Mouse (Mus musculus) adrenal gland, postnatal 14 days (tissue): Measurements from ENCODE around the gene Hinfp. TPM values are rescaled to one million over a fixed set of nuclear protein-coding genes. Genes with fewer than 3 reads are reported as not detected.
"Not testable (repeated sequence)": the region's sequence is repeated elsewhere in the genome, so short reads cannot be mapped to it uniquely, and the experiment has no call there.

ENCODE experiments used
- DNase-seq: peaks from one replicate; pipeline ENCODE4 v3.0.0; 2021; ENCODE audit warnings: mixed read lengths
- total RNA-seq: library from RNA; stranded (reverse); gene quantifications from 2 replicates; pipeline ENCODE4 v1.2.3, GENCODE M21; 2021

Hinfp gene
- total RNA-seq, 1 experiment from 2014 or later: 20.3 TPM

DNA sequence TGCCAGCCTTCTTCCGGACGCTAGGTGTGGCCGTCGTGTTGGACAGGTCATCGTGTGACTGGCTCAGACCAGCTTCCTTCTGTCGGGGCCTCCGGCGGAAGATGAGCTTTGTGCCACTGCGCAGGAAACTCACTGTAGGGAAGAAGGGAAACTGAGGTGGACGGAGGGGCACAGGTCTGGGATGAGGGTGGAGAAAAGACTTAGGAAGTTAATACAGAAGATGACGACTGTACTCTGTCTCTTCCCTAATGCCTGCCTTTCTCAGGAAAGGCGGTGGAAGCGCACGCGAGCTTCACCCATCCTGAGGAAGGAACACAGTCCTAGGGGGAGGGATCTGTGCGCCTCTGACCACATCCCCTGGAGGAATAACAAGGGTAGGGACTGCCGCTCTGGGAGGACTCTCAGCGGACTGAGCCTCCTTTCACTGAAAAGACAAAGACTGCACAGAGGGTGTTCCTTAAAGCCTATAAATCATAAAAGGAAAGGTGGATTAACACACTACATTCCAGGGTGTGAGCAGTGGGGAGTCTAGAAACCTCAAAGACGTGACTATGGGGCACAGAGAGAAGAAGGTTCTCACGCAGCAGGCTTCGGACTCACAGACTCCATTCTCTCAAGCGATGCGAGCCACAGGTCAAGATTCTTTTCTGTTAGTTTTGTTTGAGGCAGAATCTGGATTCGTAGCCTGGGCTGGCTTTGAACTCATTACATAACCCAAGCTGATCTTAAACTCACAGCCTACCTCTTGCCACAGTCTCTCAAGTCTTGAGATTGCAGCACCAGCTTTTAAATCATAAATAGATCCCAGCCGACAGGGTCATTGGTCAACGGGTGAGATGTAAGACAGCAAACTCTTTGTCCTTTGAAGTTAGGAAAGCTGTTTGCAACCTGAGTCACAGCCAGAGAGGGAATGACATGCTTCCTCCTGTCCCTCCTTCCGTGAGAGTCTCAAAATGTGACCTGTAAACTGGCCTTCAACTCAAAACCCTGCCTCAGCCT is 6.0 kb upstream of the Hinfp start:
- peak; percentile 45 for DNase-seq

DNA sequence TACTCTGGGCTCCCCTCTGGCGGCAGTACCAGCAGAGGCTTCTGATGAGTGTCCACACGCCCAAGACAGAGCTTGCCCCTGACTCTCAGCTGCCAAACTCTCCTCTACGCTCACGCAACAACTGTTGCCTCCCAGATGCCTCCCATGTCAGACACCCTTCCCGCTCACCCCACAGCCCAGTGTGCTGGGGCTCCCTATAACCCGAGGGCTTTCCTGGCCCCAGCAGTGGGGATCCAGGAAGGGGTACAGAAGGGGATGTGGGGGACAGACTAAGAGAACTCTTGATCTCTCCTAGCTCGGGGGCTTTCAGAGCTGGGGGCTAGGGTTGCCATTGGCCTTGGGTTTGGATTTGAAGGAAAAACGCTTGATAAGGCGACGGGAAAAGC is 5.3 kb upstream of the Hinfp start:
- no peak for DNase-seq

DNA sequence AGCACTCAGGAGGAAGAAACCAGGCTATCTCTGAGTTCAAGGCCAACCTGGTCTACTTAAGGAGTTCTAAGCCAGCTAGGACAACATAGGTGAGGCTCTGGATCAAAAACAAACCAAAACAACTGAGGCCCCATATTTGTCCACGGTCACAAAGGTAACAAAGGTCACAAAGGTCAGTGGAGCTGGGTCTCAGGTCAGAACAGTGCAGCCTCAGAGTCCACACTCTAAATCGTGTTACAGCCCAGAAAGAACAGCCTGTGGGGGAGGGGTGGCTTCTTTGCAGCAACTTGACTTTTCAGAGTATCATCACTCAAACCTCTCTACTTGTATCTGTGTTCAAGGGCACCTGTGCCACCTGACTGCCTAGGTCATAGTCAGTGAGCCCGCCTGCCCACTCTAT is 4.3 kb upstream of the Hinfp start:
- peak; percentile 33 for DNase-seq

DNA sequence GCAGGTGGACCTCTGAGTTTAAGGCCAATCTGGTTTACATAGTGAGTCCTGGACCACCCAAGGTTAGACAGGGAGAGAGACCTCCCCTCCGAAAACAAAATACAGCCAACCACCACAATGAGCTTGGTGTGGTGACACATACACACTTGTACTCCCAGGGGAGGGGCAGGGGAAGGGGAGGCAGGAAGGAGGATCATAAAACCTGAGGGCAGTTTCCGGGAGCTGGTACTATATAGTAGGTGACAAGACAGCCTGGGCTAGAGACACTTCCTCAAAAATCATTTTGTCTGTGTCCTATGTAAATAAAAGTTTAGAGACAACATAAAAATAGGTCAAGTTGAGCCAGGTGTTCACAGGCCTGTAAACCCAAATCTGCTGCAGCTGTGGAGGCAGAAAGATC is 1.8 kb upstream of the Hinfp start:
- DNase-seq: no peak

DNA sequence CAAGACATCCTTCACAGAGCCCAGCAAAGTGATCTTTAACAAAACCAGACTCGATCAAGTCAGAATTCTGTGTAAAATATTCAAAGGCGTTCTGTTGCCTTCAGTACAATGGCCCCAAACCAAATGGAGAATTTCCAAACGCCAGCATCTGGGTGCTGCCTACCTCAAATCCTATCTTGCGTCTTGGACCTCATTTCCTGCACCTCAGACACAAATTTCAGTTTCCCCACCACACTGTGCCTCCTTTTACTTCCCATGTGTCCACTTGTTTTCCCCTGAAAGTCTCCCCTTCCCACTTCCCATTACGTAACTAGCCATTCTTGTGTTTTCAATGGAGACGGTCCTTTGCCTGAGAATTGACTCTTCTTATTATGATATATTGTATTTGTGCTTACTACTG is 1.1 kb upstream of the Hinfp start:
- DNase-seq: no peak

DNA sequence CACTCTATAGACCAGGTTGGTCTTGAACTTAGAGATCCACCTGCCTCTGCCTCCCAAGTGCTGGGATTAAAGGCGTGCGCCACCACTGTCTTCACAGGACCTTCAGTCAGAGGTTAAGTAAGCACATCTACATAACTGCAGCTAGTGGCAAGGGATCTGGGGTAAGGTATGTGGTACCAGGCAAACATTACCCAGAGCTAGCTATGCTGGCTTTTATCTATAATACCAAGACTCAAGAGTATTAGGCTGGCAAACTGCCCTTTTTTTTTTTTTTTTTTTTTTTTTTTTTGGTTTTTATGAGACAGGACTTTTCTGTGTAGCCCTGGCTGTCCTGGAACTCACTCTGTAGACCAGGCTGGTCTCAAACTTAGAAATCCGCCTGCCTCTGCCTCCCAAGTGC is 5.5 kb downstream of the Hinfp start:
- DNase-seq: not testable (repeated sequence)

DNA sequence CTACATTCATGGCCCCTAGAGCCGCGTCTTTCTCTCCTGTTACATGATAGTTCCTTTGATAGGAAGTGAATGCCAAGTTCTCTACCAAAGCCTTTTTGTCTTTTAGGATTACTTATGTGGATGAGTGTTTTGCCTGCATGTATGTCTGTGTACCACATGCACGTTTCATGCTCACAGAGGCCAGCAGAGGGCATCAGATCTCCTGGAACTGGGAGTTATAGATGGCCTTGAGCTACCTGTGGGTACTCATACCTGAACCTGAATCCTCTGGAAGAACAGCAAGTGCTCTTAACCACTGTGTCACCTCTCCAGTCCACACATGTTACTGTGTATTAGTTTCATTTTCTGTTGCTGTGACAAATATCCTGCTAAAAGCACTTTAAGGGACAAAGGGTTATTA is 13.0 kb downstream of the Hinfp start:
- peak; percentile 56 for DNase-seq

DNA sequence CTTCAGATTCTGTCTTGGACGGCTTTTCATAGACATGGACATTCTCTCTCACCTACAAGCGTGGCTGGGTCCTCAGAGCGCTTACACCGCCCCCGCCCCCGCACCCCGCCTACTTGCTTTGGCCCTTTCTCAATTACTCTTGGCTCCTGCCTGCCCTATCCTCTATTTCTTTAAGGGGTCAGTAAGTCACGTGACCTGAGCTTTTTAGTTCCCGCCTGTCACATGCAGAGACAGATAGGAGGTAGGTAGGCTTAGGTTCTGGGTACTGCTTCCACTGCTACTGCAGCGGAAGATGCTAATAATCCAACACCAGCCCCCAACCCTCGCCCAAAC is 16.5 kb downstream of the Hinfp start:
- peak; percentile 27 for DNase-seq

DNA sequence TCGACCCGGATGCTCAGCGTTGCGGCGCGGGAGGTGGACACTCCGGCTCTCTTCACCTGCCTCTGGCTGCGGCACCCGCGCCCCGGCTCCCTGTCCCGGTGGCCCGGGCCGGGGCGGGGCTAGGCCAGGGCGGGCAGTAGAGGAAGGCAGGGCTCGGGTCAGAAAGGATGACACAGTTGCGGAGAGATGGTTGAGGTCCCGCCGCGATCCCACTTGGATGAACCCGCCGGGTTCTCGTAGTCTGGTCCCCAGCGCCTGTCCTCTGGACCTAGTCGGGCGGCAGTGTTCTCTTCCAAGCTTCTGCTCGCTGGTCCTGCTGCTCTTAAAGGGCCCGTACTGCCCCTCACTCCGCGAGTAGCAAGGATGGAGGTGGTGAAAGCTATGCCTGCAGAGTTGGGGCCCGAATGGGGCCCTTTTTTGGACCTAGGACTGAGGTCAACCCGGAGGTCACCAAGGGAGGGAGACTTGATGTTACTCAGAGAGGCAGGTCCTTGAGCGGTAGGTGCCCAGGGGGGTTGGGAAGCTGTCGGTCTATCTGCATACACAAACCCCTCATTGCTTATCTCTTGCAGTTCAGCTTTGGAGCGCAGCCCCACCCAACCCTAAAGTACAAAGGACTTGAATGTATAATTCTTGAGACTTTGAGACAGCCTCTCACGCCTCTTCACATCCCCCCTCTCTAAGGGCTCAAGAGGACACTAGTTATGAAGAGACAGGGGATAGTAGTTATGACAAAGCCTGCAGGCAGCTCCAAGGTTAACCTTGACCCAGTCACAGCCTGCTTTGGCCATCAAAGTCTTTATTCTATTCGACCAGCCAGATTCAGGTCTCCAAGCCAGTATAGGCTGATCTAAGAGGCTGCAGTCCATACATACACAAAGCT is 17.2 kb downstream of the Hinfp start, which contains the start of gene Abcg4:
Gene Abcg4 (minus strand): TSS at position 540 of the 883 bp plus-strand sequence.
- peak; percentile 62 for DNase-seq

DNA sequence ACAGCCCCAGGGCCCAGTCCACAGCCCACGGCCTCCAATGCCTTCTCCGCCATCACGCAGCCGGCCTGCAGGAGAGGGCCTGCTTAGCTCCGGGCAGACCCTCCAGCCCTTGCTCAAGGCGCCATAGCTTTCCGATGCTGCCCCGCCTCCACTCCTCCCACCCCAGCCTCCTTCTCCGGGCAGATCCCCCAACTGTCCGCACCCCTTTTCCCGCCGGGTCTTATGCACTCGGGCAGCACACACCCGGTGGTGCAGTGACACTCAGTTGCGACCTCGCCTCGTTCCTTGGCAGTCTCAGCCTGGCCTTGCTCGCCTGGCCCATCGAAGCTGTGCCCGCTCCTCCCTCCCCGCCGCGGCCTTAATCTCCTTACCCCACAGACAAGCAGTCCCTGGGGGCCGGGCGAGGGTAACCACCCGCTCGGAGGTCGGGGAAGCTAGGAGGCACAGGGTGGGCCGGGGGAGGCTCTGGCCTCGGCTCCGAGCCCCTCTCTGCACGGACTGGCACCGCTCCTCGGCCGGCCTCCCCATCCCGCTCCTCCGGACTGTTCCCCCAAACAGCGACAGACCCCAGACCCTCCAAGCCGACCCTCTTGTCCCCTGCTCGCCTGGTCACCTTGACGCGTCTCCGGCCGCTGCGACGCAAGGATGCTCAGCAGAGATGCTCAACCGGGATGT is 17.9 kb downstream of the Hinfp start:
- peak; percentile 80 for DNase-seq

DNA sequence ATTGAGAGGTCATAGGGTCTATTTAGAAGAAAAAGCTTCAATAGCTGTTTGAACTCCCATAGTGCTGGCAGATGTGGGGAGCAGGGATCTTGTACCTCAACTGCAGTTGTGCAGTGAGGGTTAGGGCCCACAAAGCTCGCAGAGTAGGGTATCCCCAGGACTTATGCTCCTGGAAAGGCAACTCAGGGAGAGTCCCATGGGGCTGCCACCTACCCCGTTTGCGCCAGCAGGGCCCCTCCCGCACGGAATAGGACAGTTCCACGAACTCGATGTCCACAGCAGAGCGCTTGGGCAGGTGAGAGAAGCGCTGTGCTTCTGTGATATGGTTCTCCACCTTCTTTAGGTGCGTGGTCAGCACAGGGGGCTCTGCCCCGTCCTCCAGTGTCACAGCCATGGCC is 18.5 kb downstream of the Hinfp start:
- DNase-seq: peak; percentile 22

DNA sequence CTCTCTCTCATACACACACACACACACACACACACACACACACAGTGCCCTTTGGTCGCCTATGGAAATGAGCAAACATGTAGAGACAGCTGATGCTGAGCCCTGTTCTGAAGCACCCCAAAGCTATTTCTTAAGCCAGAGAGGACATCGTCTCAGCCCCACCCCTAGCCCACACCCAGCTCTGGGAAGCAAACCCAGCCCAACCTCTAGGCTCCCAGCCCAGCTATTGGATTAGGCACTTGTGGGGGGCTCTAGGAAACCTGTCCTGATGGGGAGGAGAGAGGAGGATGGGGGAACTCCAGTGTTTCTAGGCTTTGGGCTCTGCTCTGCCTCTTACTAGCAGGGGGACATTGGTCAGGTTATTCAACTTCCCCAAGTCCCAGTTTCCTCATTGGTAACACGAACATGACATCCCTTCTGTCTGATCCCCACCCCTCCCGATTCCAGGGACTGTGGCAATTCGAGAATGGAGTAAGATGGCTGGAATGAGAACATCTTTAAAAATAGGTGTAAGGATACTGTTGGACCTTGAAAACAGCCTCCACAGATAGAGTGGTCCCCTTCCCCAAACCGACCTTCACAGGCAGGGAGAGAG is 19.1 kb downstream of the Hinfp start:
- no peak for DNase-seq

DNA sequence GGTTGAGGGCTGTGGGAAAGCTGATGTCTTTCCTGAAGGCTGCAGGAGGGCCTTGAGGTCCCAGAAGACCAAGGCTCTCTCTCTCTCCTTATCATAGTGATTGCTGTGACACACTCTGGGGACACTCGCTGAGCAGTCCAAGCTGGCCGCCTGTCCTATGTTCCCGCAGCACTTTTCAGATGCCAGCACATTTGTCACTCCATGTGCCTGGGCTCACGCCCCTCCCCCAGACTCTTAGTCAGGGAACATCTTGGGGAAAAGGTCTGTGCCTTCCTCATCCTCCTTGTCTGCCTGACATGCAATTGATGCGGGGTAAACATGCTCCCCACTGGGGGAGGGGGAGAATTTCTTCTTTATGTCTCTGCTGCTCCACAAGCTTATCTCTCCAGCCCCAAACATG is 22.3 kb downstream of the Hinfp start:
- peak; percentile 78 for DNase-seq

DNA sequence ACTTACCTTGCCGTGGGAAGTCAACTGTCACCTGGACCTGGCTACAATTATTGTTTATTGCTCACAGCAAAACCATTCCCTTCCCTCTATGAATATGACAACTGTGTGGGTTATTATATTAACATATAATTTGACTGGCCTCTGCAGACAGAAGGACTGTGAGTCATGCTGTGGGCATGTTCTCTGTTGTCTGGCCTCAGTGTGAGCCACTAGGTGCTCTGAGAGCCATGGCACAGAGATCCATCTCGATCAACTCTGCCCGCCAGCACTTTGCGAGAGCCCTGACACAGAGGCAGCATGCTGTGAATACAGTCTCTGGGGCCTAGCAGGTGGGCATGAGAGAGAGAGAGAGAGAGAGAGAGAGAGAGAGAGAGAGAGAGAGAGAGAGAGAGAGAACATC is 35.5 kb downstream of the Hinfp start:
- DNase-seq: peak; percentile 49

DNA sequence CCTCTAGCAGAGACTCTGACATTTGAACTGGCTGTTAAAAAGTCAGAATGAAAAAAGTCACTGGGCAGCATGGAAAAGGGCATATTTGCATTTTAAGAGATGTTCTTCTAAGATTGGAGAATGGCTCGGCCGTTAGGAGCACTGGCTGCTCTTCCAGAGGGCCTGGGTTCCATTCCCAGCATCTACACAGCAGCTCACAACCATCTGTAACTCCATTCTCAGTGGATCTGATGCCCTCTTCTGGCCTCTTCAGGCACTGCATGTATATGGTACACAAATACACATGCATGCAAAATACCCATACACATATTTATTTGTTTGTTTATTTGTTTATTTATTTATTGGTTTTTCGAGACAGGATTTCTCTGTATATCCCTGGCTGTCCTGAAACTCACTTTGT is 36.4 kb downstream of the Hinfp start:
- peak; percentile 36 for DNase-seq

DNA sequence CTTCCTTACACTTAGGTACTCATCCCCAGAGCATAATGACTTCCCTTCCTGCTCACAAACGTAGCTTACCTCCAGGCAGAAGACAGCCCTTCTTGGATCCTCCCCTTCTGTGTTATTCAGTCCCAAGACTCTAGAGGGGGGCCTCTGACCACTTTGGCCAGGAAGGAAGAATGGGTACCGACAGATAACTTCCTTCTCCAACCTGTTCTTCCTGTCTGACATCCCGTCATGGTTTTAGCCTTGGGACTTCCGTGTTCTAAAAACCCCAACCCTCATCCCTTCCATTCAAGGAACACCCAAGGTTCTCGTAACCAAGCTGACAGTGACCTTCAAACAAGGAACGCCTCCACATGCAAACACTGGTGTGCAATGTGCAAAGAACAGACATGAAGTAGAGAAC is 37.0 kb downstream of the Hinfp start, which contains the start of gene Nlrx1:
Gene Nlrx1 (minus strand): TSS at position 168 of the 400 bp plus-strand sequence.
- no peak for DNase-seq

DNA sequence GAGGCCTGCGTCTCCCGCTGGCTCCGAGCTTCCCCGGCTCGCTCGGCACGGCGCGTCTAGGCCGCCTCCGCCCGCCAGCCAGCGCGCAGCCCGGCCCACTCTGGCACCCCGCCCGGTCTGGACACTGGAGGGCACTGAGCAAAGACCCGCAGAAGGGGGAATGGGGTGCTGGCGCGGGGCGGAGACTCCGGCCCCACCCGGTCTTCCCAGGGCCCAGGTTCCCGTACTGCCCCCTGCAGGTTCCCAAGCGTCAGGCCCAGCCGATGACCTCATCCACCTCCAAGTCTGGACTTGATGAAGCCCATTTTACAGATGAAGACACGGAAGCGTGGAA is 37.5 kb downstream of the Hinfp start:
- peak; percentile 96 for DNase-seq

DNA sequence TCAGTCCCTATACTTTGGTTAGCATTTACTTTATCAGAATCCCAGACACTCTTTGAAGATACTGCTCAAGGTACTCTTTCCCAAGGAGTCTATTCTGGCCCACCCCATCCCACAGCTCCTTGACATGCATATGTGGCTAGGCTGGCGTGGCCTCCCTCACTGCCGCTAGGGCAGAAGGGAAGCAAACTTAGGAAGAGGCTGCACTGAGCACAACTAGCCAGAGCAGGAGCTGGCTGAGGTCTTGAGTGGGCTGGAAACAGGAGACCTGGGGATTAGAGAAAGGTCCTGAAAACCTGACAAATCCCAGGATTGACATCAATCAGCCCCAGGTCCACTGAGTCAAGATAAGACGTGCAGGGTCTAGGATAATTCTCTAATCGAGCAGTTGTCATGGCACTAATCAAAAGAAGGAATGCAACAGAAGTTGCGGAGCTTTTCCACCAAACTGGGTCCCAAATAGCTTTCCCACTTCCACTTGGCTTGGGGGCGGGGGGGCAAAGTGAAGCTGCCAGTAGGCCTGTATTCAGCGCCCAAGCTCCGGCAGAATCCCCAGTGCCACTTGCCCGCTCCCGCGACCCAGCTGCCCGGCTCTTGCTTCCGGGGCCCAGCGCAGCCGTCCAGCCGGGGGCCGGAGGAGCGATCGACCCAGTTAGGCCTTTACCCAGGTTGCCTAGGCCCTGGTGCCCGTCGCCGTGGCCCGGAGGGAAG is 38.0 kb downstream of the Hinfp start:
- DNase-seq: peak; percentile 53

DNA sequence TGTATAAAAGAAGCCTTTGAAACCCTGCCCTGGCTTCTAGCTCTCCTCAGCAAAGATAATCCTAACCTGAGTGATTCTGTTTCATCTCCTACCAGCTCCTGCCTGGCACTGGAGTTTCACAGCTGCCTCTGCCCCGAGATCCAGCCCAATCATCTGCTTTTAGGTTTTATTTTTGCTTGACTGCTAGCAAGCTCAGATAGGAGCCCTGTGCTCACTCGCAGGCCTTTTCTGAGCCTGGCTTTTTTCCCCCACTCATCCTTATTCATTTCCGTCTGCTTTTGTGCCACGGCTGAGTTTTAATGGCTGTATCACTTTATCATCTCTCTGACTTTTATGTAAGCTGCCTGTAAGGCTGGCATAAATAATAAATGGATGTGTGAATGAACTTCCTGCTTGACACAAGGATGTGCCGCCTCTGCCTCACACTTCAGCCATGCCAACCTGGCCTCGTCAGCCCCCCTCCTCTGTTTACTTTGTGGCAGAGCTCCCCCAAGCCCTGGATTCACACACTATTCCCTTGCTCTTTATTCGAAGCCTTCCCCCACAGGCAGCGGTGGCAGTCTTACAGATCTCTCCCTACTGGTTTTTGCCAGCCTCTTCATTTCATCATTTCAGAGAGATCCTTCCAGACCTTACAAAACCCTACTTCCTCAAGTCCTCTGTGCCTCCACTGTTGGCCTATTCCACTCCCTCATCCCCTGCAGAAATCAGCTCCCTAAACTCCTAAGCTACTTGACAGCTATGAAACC is 38.8 kb downstream of the Hinfp start:
- no peak for DNase-seq

DNA sequence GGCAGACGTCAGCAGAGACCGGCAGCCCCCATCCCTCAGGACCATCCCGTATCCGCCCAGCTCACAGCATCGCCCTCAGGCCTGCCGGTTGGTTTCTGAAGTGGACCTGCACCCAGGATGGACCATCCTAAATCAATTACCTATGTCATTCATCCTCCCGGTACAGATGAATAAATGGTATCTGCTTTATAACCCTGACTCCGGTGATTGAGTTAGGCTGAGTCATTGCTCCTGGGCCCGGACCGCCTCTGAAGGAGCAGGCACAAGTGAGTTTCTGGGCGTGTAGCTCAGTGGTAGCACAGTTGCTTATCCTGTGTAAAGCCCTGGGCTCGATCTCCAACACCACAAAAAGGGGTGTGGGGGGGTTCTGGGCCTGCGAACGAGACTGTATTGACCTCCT is 44.1 kb downstream of the Hinfp start:
- peak; percentile 41 for DNase-seq

DNA sequence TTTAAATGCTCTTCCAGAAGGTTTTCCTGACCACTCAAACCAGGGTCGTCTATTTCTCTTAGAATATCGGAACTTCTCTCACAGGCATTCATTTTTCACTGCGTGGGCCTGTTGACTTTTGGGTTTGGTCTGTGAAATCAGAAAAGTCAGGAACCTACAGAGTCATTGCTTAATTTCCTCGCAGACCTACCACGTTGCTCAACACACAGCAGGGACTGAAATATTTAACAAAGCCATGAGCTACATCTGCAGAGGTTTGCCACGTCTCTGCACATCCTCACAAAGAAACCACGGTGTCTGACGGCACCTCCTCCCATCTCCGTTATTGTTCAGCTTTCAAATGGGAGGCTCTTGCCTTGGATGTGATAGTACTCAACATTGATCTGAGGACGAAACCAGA is 46.5 kb downstream of the Hinfp start:
- DNase-seq: no peak
